Mouse (Mus musculus) embryonic facial prominence, embryonic 11.5 days (tissue): ENCODE measurements around the gene Bmpr1b. TPM values are rescaled to one million over a fixed set of nuclear protein-coding genes. Genes with fewer than 3 reads are reported as not detected.

Experiments
- ATAC-seq: fragments of 200-750 bp; cut with Nextera tagmentation; replicated peaks from 2 replicates; pipeline ENCODE4 v1.8.0; 2017; ENCODE audit warnings: low read depth; ENCODE audit not compliant: insufficient number of reproducible peaks, low FRiP score, low TSS enrichment
- DNase-seq: peaks from one replicate; pipeline ENCODE4 v3.0.0-alpha.2; 2015; ENCODE audit warnings: low spot score
- H3K27ac ChIP-seq: fragments of 300-500 bp; sonication (generic); replicated peaks from 2 replicates; pipeline ENCODE4 v1.5.1; 2014; ENCODE audit warnings: mild to moderate bottlenecking, low read depth, low read length, control low read depth
- H3K27me3 ChIP-seq: fragments of 300-500 bp; sonication (generic); 2 replicates; pipeline ENCODE4 v1.6.1; 2014; ENCODE audit warnings: mild to moderate bottlenecking, low read length, moderate library complexity, mixed read lengths; ENCODE audit not compliant: control insufficient read depth, insufficient read depth
- H3K36me3 ChIP-seq: fragments of 300-500 bp; sonication (generic); replicated peaks from 2 replicates; pipeline ENCODE4 v1.6.1; 2014; ENCODE audit warnings: low read depth, mild to moderate bottlenecking, low read length, moderate library complexity, mixed read lengths; ENCODE audit not compliant: control insufficient read depth, insufficient read depth
- H3K4me1 ChIP-seq: fragments of 300-500 bp; sonication (generic); 2 replicates; pipeline ENCODE4 v1.6.1; 2014; ENCODE audit warnings: low read length, mixed read lengths; ENCODE audit not compliant: control insufficient read depth, insufficient read depth
- H3K4me2 ChIP-seq: fragments of 300-500 bp; sonication (generic); 2 replicates; pipeline ENCODE4 v1.6.1; 2014; ENCODE audit warnings: low read depth, mild to moderate bottlenecking, control low read depth, low read length, moderate library complexity
- H3K4me3 ChIP-seq: fragments of 300-500 bp; sonication (generic); 2 replicates; pipeline ENCODE4 v1.5.1; 2014; ENCODE audit warnings: low read depth, low read length, control low read depth
- H3K9ac ChIP-seq: fragments of 300-500 bp; sonication (generic); replicated peaks from 2 replicates; pipeline ENCODE4 v1.6.1; 2014; ENCODE audit warnings: mild to moderate bottlenecking, control low read depth, low read length
- H3K9me3 ChIP-seq: fragments of 300-500 bp; sonication (generic); replicated peaks from 2 replicates; pipeline ENCODE4 v1.6.1; 2016; ENCODE audit warnings: mild to moderate bottlenecking, low read length, inconsistent platforms, mixed read lengths; ENCODE audit not compliant: control insufficient read depth
- WGBS: fragments of 180-500 bp; shearing (Covaris S2); extraction: QIAGEN DNeasy Blood & Tissue Kit; methylation state at CpG from one replicate; pipeline ENCODE4 v1.1.7; 2014; 5-methylcytosine and 5-hydroxymethylcytosine counted together
- polyA plus RNA-seq: library from polyadenylated mRNA; unstranded; fragments of >200 nt; fragmentation: Nextera tagmentation; extraction: Ambion mirVana; gene quantifications from 2 replicates; pipeline ENCODE4 v1.2.1, GENCODE M21; 2014

The Bmpr1b gene
- polyA plus RNA-seq, 1 experiment from 2014 or later, result 11.8 TPM

GRCm38 (mm10) chr3:142084091-142084490 is 85.1 kb downstream of the Bmpr1b start:
- Histone ChIP-seq H3K9ac (no peak overlapping the region), H3K4me1 (no peaks in the 10 kb centered on the region), H3K27ac (no peak overlapping the region), H3K4me3 (no peak overlapping the region), H3K27me3 (no peaks in the 10 kb centered on the region), H3K9me3 (no peaks in the 10 kb centered on the region), H3K4me2 (no peak overlapping the region), H3K36me3 (no peaks in the 10 kb centered on the region)
- 2% methylated on average over 1 of the region's 1 CpGs for WGBS
- no peak for ATAC-seq
- peak; percentile 76 for DNase-seq

GRCm38 (mm10) chr3:142077723-142078302 is 91.4 kb downstream of the Bmpr1b start:
- no peak overlapping the region for H3K27ac ChIP-seq
- H3K4me2 ChIP-seq, result no peak overlapping the region
- H3K27me3 ChIP-seq, result no peaks in the 10 kb centered on the region
- no peak overlapping the region for H3K9ac ChIP-seq
- H3K9me3 ChIP-seq, result no peaks in the 10 kb centered on the region
- ATAC-seq (no peak), DNase-seq (no peak)
- WGBS, result 74% methylated on average over 3 of the region's 3 CpGs
- no peaks in the 10 kb centered on the region for H3K36me3 ChIP-seq
- H3K4me3 ChIP-seq, result no peak overlapping the region
- no peaks in the 10 kb centered on the region for H3K4me1 ChIP-seq

GRCm38 (mm10) chr3:142071601-142072000 is 97.6 kb downstream of the Bmpr1b start:
- no peak overlapping the region for H3K27ac ChIP-seq
- no peaks in the 10 kb centered on the region for H3K9me3 ChIP-seq
- H3K27me3 ChIP-seq, result no peaks in the 10 kb centered on the region
- no peak overlapping the region for H3K4me3 ChIP-seq
- no peaks in the 10 kb centered on the region for H3K4me1 ChIP-seq
- DNase-seq, result no peak
- H3K4me2 ChIP-seq, result no peak overlapping the region
- H3K9ac ChIP-seq, result no peak overlapping the region
- 94% methylated on average over 5 of the region's 5 CpGs for WGBS
- H3K36me3 ChIP-seq, result no peaks in the 10 kb centered on the region
- no peak for ATAC-seq

GRCm38 (mm10) chr3:142066792-142067346 is 102.4 kb downstream of the Bmpr1b start:
- Histone ChIP-seq H3K27ac (no peak overlapping the region), H3K4me3 (no peak overlapping the region), H3K27me3 (no peaks in the 10 kb centered on the region), H3K36me3 (no peaks in the 10 kb centered on the region), H3K9me3 (no peaks in the 10 kb centered on the region), H3K4me1 (no peaks in the 10 kb centered on the region), H3K9ac (no peak overlapping the region), H3K4me2 (no peak overlapping the region)
- DNase-seq, result no peak
- 38% methylated on average over 1 of the region's 1 CpGs for WGBS
- ATAC-seq, result no peak

GRCm38 (mm10) chr3:142065111-142065510 is 104.1 kb downstream of the Bmpr1b start:
- Histone ChIP-seq H3K9me3 (no peaks in the 10 kb centered on the region), H3K9ac (no peak overlapping the region), H3K4me2 (no peak overlapping the region), H3K27ac (no peak overlapping the region), H3K4me3 (no peak overlapping the region), H3K36me3 (no peaks in the 10 kb centered on the region), H3K4me1 (no peaks in the 10 kb centered on the region; the same call in 1 of the 2 replicates), H3K27me3 (no peaks in the 10 kb centered on the region)
- DNase-seq, result no peak
- no peak for ATAC-seq
- WGBS, result 82% methylated on average over 5 of the region's 5 CpGs

GRCm38 (mm10) chr3:142063536-142064226 is 105.5 kb downstream of the Bmpr1b start:
- no peak overlapping the region for H3K4me3 ChIP-seq
- H3K9me3 ChIP-seq, result no peaks in the 10 kb centered on the region
- peak; percentile 83 for DNase-seq
- H3K36me3 ChIP-seq, result no peaks in the 10 kb centered on the region
- no peak overlapping the region for H3K9ac ChIP-seq
- peak; percentile 80 for ATAC-seq
- H3K4me2 ChIP-seq, result no peak overlapping the region
- H3K27me3 ChIP-seq, result no peaks in the 10 kb centered on the region
- no peaks in the 10 kb centered on the region; the same call in 1 of the 2 replicates for H3K4me1 ChIP-seq
- no peak overlapping the region; the same call in 1 of the 2 replicates for H3K27ac ChIP-seq
- 21% methylated on average over 12 of the region's 12 CpGs for WGBS

GRCm38 (mm10) chr3:142061267-142061666 is 108.0 kb downstream of the Bmpr1b start:
- H3K4me2 ChIP-seq, result no peak overlapping the region
- H3K9me3 ChIP-seq, result no peaks in the 10 kb centered on the region
- H3K27me3 ChIP-seq, result no peaks in the 10 kb centered on the region
- no peak overlapping the region for H3K9ac ChIP-seq
- H3K36me3 ChIP-seq, result no peaks in the 10 kb centered on the region
- ATAC-seq, result no peak
- no peak overlapping the region for H3K27ac ChIP-seq
- no peak overlapping the region for H3K4me3 ChIP-seq
- H3K4me1 ChIP-seq, result no peaks in the 10 kb centered on the region; the same call in 1 of the 2 replicates
- no peak for DNase-seq
- WGBS, result 88% methylated on average over 5 of the region's 5 CpGs

- DNase-seq (peak; percentile 11), ATAC-seq (no peak)
- H3K27ac ChIP-seq, result no peak overlapping the region
- no peaks in the 10 kb centered on the region for H3K36me3 ChIP-seq
- no peak overlapping the region for H3K4me3 ChIP-seq
- H3K9me3 ChIP-seq, result no peaks in the 10 kb centered on the region
- H3K4me2 ChIP-seq, result no peak overlapping the region
- no peaks in the 10 kb centered on the region for H3K27me3 ChIP-seq
- no peaks in the 10 kb centered on the region; the same call in 1 of the 2 replicates for H3K4me1 ChIP-seq
- 43% methylated on average over 3 of the region's 3 CpGs for WGBS
- no peak overlapping the region for H3K9ac ChIP-seq
These were observed 109.3 kb downstream of the Bmpr1b start for GRCm38 (mm10) chr3:142059890-142060289.
